Mouse (Mus musculus) liver, postnatal 0 days (tissue): ENCODE data around the gene Rnf5. TPM values are rescaled to one million over a fixed set of nuclear protein-coding genes. Genes with fewer than 3 reads are reported as not detected.

Experiments
- ATAC-seq: fragments of 200-750 bp; cut with Nextera tagmentation; 2 replicates; pipeline ENCODE4 v1.8.0; 2017; ENCODE audit warnings: mild to moderate bottlenecking, moderate library complexity
- DNase-seq: peaks from one replicate; pipeline ENCODE4 v3.0.0-alpha.2; 2016
- H3K27ac ChIP-seq: fragments of 300-500 bp; sonication (generic); 2 replicates; pipeline ENCODE4 v1.5.1; 2014; ENCODE audit warnings: antibody characterized with exemption, moderate library complexity, mild to moderate bottlenecking, low read depth
- H3K27me3 ChIP-seq: fragments of 300-500 bp; sonication (generic); 2 replicates; pipeline ENCODE4 v1.6.1; 2014; ENCODE audit warnings: low read length, control low read depth, mixed read lengths; ENCODE audit not compliant: insufficient read depth
- H3K36me3 ChIP-seq: fragments of 300-500 bp; sonication (generic); replicated peaks from 2 replicates; pipeline ENCODE4 v1.6.1; 2014; ENCODE audit warnings: mild to moderate bottlenecking, control low read depth, low read length, moderate library complexity, mixed read lengths; ENCODE audit not compliant: insufficient read depth
- H3K4me1 ChIP-seq: fragments of 300-500 bp; sonication (generic); 2 replicates; pipeline ENCODE4 v1.6.1; 2014; ENCODE audit warnings: antibody characterized with exemption, mild to moderate bottlenecking, control low read depth; ENCODE audit not compliant: insufficient read depth
- H3K4me2 ChIP-seq: fragments of 300-500 bp; sonication (generic); 2 replicates; pipeline ENCODE4 v1.6.1; 2014; ENCODE audit warnings: low read depth, mild to moderate bottlenecking, low read length, moderate library complexity, mixed read lengths
- H3K4me3 ChIP-seq: fragments of 300-500 bp; sonication (generic); 2 replicates; pipeline ENCODE4 v1.5.1; 2014; ENCODE audit warnings: low read depth, low read length
- H3K9ac ChIP-seq: fragments of 300-500 bp; sonication (generic); replicated peaks from 2 replicates; pipeline ENCODE4 v1.6.1; 2014; ENCODE audit warnings: mild to moderate bottlenecking, moderate library complexity
- H3K9me3 ChIP-seq: fragments of 300-500 bp; sonication (generic); 2 replicates; pipeline ENCODE4 v1.6.1; 2016; ENCODE audit warnings: mild to moderate bottlenecking, control low read depth, low read length, mixed read lengths
- CTCF ChIP-seq: sonication (generic); IDR thresholded peaks from 2 replicates; pipeline ENCODE4 v1.5.1; 2016; ENCODE audit warnings: antibody characterized with exemption, low read depth
- EP300 ChIP-seq: IDR thresholded peaks from 2 replicates; pipeline ENCODE4 v1.6.1; 2016; ENCODE audit warnings: antibody characterized with exemption, low read depth, mild to moderate bottlenecking
- WGBS: fragments of 180-500 bp; shearing (Covaris S2); extraction: QIAGEN DNeasy Blood & Tissue Kit; methylation state at CpG from one replicate; pipeline ENCODE4 v1.1.7; 2014; ENCODE audit not compliant: insufficient replicate concordance; 5-methylcytosine and 5-hydroxymethylcytosine counted together
- polyA plus RNA-seq: library from polyadenylated mRNA; unstranded; fragments of >200 nt; fragmentation: Nextera tagmentation; extraction: Ambion mirVana; gene quantifications from 2 replicates; pipeline ENCODE4 v1.2.1, GENCODE M21; 2015

Rnf5 gene
- polyA plus RNA-seq, 1 experiment from 2014 or later, result 78.4 TPM

GRCm38 (mm10) chr17:34635671-34636070 lies 32.2 kb upstream of the Rnf5 start:
- H3K4me1 ChIP-seq, result peaks cover 16% of the 10 kb centered on the region
- H3K27me3 ChIP-seq, result peaks cover 18% of the 10 kb centered on the region
- H3K36me3 ChIP-seq, result no peaks in the 10 kb centered on the region
- H3K4me3 ChIP-seq, result no peak overlapping the region
- H3K9ac ChIP-seq, result no peak overlapping the region
- no peak overlapping the region for H3K4me2 ChIP-seq
- TF ChIP-seq EP300 (no peak), CTCF (no peak)
- no peaks in the 10 kb centered on the region; the same call in 1 of the 2 replicates for H3K9me3 ChIP-seq
- H3K27ac ChIP-seq, result no peak overlapping the region
- ATAC-seq, result no peak; the same call in 1 of the 2 replicates
- no peak for DNase-seq
- 49% methylated on average over 2 of the region's 2 CpGs for WGBS

DNA sequence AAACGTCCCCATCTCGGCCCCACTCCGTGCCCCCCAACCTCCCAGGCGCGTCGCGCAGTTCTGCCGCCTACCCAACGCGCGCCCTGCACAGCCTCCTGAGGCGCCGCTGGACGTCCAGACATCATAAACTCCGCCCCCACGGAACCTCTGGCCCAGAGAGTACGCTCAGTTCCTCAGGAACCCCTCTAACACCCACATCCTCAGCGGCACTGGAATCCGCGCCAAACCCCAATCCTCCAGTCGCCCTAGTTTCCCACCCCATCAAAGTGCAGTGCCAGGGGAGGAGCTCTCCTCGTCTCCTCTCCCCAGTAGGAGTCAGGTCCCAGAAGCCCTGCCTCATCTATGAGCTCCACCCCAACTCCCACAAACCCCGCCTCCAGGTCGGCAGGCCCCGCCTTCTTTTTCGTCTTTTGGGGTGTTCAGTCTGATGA lies 28.8 kb upstream of the Rnf5 start:
- Histone ChIP-seq H3K27me3 (peaks cover 43% of the 10 kb centered on the region), H3K9ac (no peak overlapping the region), H3K27ac (peak overlapping the region; percentile 57; the same call in 1 of the 2 replicates), H3K9me3 (no peaks in the 10 kb centered on the region; the same call in 1 of the 2 replicates), H3K4me1 (peaks cover 36% of the 10 kb centered on the region), H3K36me3 (no peaks in the 10 kb centered on the region), H3K4me2 (peak overlapping the region; percentile 69), H3K4me3 (peak overlapping the region; percentile 39)
- TF ChIP-seq EP300, result no peak
- TF ChIP-seq CTCF, result no peak
- ATAC-seq, result peak; percentile 32
- 2% methylated on average over 26 of the region's 26 CpGs for WGBS
- DNase-seq, result peak; percentile 73

GRCm38 (mm10) chr17:34631647-34632046 lies 28.2 kb upstream of the Rnf5 start:
- H3K4me3 ChIP-seq, result peak overlapping the region; percentile 39
- H3K4me1 ChIP-seq, result peaks cover 42% of the 10 kb centered on the region
- no peaks in the 10 kb centered on the region for H3K36me3 ChIP-seq
- no peak for TF ChIP-seq EP300
- TF ChIP-seq CTCF, result no peak
- H3K4me2 ChIP-seq, result peak overlapping the region; percentile 69
- H3K9ac ChIP-seq, result no peak overlapping the region
- no peak overlapping the region for H3K27ac ChIP-seq
- WGBS, result 14% methylated on average over 11 of the region's 12 CpGs
- DNase-seq (no peak), ATAC-seq (no peak)
- H3K9me3 ChIP-seq, result no peaks in the 10 kb centered on the region; the same call in 1 of the 2 replicates
- H3K27me3 ChIP-seq, result peaks cover 43% of the 10 kb centered on the region

DNA sequence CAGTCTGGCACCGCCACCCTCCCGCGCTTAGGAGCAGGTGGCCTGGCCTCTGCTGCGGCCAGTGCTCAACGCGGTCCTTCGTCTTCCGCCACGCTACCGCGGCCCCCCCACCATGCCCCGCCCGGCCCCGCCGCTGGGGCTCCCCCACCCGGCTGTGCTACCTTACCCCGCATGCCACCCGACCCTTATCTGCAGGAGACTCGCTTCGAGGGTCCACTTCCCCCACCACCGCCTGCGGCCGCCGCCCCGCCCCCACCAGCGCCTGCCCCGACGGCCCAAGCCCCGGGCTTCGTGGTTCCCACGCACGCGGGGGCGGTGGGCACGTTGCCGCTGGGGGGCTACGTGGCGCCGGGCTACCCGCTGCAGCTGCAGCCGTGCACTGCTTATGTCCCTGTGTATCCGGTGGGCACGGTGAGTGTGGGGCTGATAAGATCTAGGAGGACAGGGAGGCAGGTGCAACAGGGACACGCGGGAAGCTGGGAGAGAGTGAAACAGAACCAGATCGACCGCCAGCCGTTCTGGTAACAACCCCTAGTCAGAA lies 27.3 kb upstream of the Rnf5 start:
- 2% methylated on average over 37 of the region's 48 CpGs for WGBS
- Histone ChIP-seq H3K9ac (no peak overlapping the region), H3K27ac (no peak overlapping the region), H3K9me3 (no peaks in the 10 kb centered on the region; the same call in 1 of the 2 replicates), H3K4me3 (peak overlapping the region; percentile 27), H3K4me2 (peak overlapping the region; percentile 62), H3K36me3 (no peaks in the 10 kb centered on the region), H3K4me1 (peaks cover 49% of the 10 kb centered on the region), H3K27me3 (peaks cover 43% of the 10 kb centered on the region)
- TF ChIP-seq EP300 (no peak), CTCF (no peak)
- ATAC-seq (no peak), DNase-seq (no peak)

GRCm38 (mm10) chr17:34629796-34630603 lies 26.5 kb upstream of the Rnf5 start:
- WGBS, result 21% methylated on average over 12 of the region's 12 CpGs
- peaks cover 49% of the 10 kb centered on the region for H3K4me1 ChIP-seq
- H3K4me2 ChIP-seq, result no peak overlapping the region
- no peak overlapping the region for H3K4me3 ChIP-seq
- ATAC-seq (no peak), DNase-seq (no peak)
- no peak overlapping the region for H3K9ac ChIP-seq
- TF ChIP-seq EP300, result no peak
- no peak for TF ChIP-seq CTCF
- no peak overlapping the region for H3K27ac ChIP-seq
- H3K27me3 ChIP-seq, result peaks cover 43% of the 10 kb centered on the region
- no peaks in the 10 kb centered on the region; the same call in 1 of the 2 replicates for H3K9me3 ChIP-seq
- peaks cover 5% of the 10 kb centered on the region; the same call in 1 of the 2 replicates for H3K36me3 ChIP-seq

DNA sequence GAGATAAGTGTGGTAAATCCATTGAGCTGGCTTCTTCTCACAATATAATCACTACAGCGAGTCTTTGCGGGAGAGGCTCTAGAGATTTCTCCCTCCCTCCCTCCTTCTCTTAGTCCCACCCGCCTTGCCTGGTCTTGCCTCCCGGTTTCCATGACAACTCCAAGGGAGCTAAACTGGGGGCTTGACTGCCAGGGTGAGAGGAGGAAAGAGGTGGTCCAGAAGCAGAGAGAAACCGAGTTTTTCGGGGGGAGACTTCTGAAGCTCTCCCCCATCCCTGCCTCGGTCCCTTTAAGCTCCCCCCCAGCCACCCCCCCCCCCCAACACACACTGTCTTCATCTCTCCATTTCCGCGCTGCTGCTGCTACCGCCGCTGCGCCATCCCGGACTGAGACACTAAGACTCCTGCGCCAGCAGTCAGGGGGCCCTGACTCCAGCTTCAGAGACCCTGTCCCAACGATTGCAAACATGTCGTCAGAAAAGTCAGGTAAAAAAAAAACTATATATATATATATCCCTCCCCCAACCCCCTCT lies 25.8 kb upstream of the Rnf5 start, which contains the start of gene Prrt1:
Prrt1 (plus strand) TSS at position 313 of the 531 bp plus-strand sequence.
- Histone ChIP-seq H3K27me3 (peaks cover 43% of the 10 kb centered on the region), H3K9ac (peak within 1 kb of the TSS; percentile 72; the same call in 1 of the 2 replicates), H3K4me2 (peak within 1 kb of the TSS; percentile 92), H3K27ac (peak within 1 kb of the TSS; percentile 88; the same call in 1 of the 2 replicates), H3K9me3 (no peaks in the 10 kb centered on the region; the same call in 1 of the 2 replicates), H3K4me1 (peaks cover 49% of the 10 kb centered on the region), H3K4me3 (peak within 1 kb of the TSS; percentile 66), H3K36me3 (peaks cover 6% of the 10 kb centered on the region; the same call in 1 of the 2 replicates)
- ATAC-seq (no peak), DNase-seq (no peak)
- WGBS, result 15% methylated on average over 16 of the region's 16 CpGs
- no peak for TF ChIP-seq EP300
- no peak for TF ChIP-seq CTCF
